Mouse (Mus musculus) heart, embryonic 14.5 days (tissue): ENCODE data around the gene Gtf3a. TPM values are rescaled to one million over a fixed set of nuclear protein-coding genes. Genes with fewer than 3 reads are reported as not detected.

Source experiments
- ATAC-seq: fragments of 200-750 bp; cut with Nextera tagmentation; 2 replicates; pipeline ENCODE4 v1.8.0; 2017; ENCODE audit warnings: low read depth, moderate TSS enrichment; ENCODE audit not compliant: insufficient number of reproducible peaks, insufficient read depth, low FRiP score
- H3K27ac ChIP-seq, 2 experiments: fragments of 200-500 bp in 1 of 2; fragments of 300-500 bp in 1 of 2; sonication (generic) in 1 of 2; replicated peaks in 1 of 2; 2 replicates each; pipeline ENCODE4 v1.5.1; 2012 to 2014; ENCODE audit warnings: low read depth in 2 of 2, low read length in 2 of 2, control low read depth in 1 of 2, mild to moderate bottlenecking in 1 of 2, mixed read lengths in 1 of 2; ENCODE audit not compliant: control insufficient read depth in 1 of 2, insufficient read depth in 1 of 2
- H3K27me3 ChIP-seq: fragments of 300-500 bp; sonication (generic); 2 replicates; pipeline ENCODE4 v1.6.1; 2014; ENCODE audit warnings: mild to moderate bottlenecking, low read length, control low read depth; ENCODE audit not compliant: control insufficient read depth, insufficient read depth
- H3K36me3 ChIP-seq: fragments of 300-500 bp; sonication (generic); 2 replicates; pipeline ENCODE4 v1.6.1; 2014; ENCODE audit warnings: mild to moderate bottlenecking, control low read depth, low read length, mixed read lengths; ENCODE audit not compliant: control insufficient read depth, insufficient read depth
- H3K4me1 ChIP-seq, 2 experiments: fragments of 200-500 bp in 1 of 2; fragments of 300-500 bp in 1 of 2; sonication (generic) in 1 of 2; 2 replicates each; pipeline ENCODE4 v1.6.1; 2012 to 2014; ENCODE audit warnings: low read length in 2 of 2, control low read depth in 1 of 2, mixed read lengths in 1 of 2; ENCODE audit not compliant: control insufficient read depth in 2 of 2, insufficient read depth in 2 of 2
- H3K4me2 ChIP-seq: fragments of 300-500 bp; sonication (generic); 2 replicates; pipeline ENCODE4 v1.6.1; 2014; ENCODE audit warnings: mild to moderate bottlenecking, low read length
- H3K4me3 ChIP-seq, 2 experiments: fragments of 200-500 bp in 1 of 2; fragments of 300-500 bp in 1 of 2; sonication (generic) in 1 of 2; 2 replicates each; pipeline ENCODE4 v1.5.1; 2012 to 2014; ENCODE audit warnings: low read length in 2 of 2, mild to moderate bottlenecking in 2 of 2, control low read depth in 1 of 2, low read depth in 1 of 2, moderate library complexity in 1 of 2; ENCODE audit not compliant: control insufficient read depth in 1 of 2, insufficient read depth in 1 of 2
- H3K9ac ChIP-seq: fragments of 300-500 bp; sonication (generic); 2 replicates; pipeline ENCODE4 v1.6.1; 2014; ENCODE audit warnings: mild to moderate bottlenecking, low read length
- H3K9me3 ChIP-seq: fragments of 300-500 bp; sonication (generic); 2 replicates; pipeline ENCODE4 v1.6.1; 2016; ENCODE audit warnings: low read length, control low read depth; ENCODE audit not compliant: control insufficient read depth
- WGBS: fragments of 180-500 bp; shearing (Covaris S2); extraction: QIAGEN DNeasy Blood & Tissue Kit; methylation state at CpG from one replicate; pipeline ENCODE4 v1.1.7; 2014; 5-methylcytosine and 5-hydroxymethylcytosine counted together
- polyA plus RNA-seq: library from polyadenylated mRNA; unstranded; fragments of >200 nt; fragmentation: Nextera tagmentation; extraction: Ambion mirVana; gene quantifications from 2 replicates; pipeline ENCODE4 v1.2.1, GENCODE M21; 2014

Gtf3a gene
- polyA plus RNA-seq, 1 experiment from 2014 or later, result 75.4 TPM

DNA sequence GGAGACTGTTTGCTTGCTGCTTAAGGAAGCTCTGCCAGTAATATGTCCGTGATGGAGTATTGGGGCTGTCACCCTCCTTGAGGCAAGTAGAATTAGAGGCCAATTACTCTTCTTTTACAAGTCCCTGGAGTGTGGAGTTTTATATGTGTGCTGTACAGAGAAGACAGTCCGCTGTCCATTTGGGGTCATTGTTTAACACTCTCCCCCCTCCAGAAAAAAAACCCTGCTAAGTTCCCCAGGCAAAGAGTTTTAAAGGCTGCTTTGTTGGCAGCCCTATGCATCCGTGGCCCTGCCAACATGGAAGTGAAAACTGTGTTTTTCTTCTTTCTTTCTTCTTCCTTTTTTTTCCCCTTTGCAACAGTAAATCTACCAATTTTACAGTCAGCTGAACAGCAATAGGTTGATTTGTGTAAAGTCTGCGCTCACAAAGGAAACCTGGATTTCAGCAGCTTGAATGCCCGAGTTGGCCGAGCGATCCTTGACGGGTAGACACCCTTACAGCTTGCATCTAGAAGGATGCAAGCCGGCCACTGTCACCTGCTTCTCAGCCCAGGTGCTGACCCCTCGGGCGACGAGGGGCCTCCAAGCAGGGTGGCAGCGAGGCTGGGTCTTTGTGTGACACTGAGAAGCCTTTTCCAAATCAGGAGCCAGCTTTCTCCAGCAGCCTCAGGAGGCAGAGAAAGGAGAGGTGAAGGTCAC lies 20.4 kb downstream of the Gtf3a start:
- H3K9ac ChIP-seq, result no peak overlapping the region
- no peak for ATAC-seq
- H3K4me3 ChIP-seq, result no peak overlapping the region
- no peak overlapping the region for H3K27ac ChIP-seq
- no peaks in the 10 kb centered on the region for H3K4me1 ChIP-seq
- H3K36me3 ChIP-seq, result no peaks in the 10 kb centered on the region
- WGBS, result 75% methylated on average over 13 of the region's 13 CpGs
- no peaks in the 10 kb centered on the region for H3K9me3 ChIP-seq
- H3K4me2 ChIP-seq, result no peak overlapping the region
- 0 out of 2 replicates have a peak, but pooled peaks cover 3% of the 10 kb centered on the region for H3K27me3 ChIP-seq

DNA sequence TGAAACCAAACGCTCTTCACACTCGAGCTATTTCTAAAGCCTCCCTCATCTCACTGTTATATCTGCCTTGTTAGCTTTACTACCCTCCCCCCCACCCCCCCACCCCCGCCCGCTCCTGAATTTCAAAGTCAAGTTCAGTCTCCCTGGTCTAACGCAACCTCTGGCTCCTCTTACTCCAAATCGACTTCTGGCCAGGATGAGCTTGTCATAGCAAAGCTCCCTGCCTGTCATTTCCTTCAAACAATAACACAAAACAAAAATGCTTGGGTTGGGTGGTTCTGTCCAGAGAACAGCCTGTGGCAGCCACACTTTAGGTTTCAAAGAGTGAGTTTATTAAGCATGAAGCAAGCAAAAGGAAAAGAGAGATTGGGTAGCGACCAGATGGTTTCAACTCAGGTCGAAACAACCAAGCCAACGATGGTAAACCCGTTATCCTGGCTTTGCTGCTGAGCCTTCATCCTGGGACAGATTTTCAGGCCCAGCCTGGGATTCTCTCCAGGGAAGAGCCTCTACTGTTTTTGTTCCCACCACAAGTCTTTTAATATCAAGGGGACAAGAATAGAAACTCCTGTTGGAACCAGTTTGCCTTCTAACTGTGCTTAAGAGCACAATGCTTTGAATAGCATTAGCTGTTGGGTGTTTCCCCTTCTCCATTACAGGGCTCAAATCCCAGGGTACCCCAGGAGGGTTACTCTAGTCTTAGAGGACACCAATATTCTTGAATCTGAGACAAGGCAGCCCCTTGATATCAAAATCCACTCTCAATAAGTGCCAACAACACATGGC lies 23.5 kb downstream of the Gtf3a start:
- ATAC-seq, result no peak
- Histone ChIP-seq H3K36me3 (no peaks in the 10 kb centered on the region), H3K4me3 (no peak overlapping the region), H3K27ac (no peak overlapping the region), H3K4me1 (no peaks in the 10 kb centered on the region), H3K9me3 (no peaks in the 10 kb centered on the region), H3K27me3 (0 out of 2 replicates have a peak, but pooled peaks cover 3% of the 10 kb centered on the region), H3K4me2 (no peak overlapping the region), H3K9ac (no peak overlapping the region)
- 61% methylated on average over 10 of the region's 10 CpGs for WGBS

DNA sequence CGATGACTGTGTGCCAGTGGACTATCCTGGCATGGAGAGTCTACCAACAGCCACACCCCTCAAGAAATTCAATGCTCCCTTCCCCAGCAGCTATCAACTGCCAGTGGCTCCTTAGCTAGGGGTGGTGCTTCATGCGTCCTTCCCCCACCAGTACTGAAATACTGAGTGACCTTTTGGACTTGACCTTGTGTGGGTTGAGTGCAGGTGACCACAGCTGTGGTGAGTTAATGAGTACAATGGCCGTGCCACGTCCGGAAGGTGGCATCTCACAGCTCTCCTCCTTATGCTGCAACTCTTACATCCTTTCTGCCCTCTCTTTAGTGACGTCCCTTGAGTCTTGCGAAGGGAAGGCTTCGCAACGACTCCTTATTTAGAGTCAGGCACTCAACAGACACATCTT lies 24.9 kb downstream of the Gtf3a start:
- Histone ChIP-seq H3K4me2 (no peak overlapping the region), H3K4me3 (no peak overlapping the region), H3K36me3 (no peaks in the 10 kb centered on the region), H3K9ac (no peak overlapping the region), H3K27me3 (0 out of 2 replicates have a peak, but pooled peaks cover 3% of the 10 kb centered on the region), H3K9me3 (no peaks in the 10 kb centered on the region), H3K4me1 (no peaks in the 10 kb centered on the region), H3K27ac (no peak overlapping the region)
- 85% methylated on average over 9 of the region's 9 CpGs for WGBS
- ATAC-seq, result no peak

DNA sequence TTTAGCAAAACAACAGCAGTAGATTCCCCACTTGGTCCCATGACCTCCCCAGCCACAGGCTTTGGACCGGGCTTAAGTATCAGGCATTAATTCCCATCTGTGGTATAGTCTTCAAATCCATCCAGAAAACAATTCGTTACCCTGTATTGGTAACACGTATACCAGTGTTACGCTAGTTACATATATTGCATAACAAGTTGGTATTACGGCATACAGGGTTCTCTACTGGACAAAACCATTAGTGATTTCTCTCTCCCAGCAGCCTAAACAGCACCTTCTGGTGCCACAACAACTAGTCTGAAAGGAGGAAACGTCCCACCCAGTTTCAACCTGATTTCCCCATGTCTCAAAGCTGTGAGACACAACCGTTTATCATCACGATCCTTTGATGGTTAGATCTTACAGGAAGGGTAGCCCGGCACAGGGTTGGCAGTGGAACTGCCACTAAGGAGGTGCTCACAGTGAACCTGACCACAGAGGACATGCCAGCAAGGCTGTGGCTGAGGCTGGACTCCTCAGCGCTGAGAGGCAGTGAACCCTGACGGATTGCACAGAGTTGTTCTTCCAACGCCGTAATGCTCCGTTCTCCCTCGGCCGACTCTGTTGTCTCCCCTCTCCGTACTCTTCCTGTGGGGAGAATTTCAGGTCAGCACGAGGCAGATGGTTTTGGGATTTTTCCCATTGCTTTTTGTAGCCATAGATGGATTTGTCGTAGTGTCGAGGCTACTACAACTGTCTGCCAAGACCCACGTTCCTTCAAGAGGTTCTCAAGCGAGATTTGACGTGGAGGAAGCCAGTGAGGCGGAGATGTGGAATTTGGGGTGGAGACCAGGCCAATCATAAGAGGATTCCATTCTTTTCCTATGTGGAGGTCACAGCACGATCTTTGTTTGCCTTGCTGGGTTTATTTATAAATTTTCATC lies 25.7 kb downstream of the Gtf3a start:
- Histone ChIP-seq H3K27ac (no peak overlapping the region), H3K9ac (no peak overlapping the region), H3K4me1 (no peaks in the 10 kb centered on the region), H3K9me3 (no peaks in the 10 kb centered on the region), H3K36me3 (no peaks in the 10 kb centered on the region), H3K4me2 (no peak overlapping the region), H3K27me3 (0 out of 2 replicates have a peak, but pooled peaks cover under 1% of the 10 kb centered on the region), H3K4me3 (no peak overlapping the region)
- 75% methylated on average over 25 of the region's 25 CpGs for WGBS
- ATAC-seq, result no peak

DNA sequence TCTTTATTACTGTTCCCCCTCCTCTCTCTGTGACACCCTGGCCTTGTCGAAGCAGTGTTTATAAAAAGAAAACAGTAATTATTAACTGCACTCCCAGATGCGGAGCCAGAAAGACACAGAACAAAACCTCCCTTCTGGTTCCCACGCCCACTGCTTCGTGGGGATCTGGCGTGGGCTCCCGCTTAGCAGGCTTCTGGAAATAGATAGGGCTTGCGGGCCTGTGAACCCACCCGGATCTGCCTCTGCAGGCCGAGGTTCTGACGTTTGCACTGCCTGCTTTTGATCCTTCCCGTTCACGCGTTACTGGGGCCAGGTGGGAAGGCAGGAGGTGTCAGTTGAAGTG lies 26.3 kb downstream of the Gtf3a start:
- ATAC-seq, result no peak
- no peaks in the 10 kb centered on the region for H3K4me1 ChIP-seq
- no peak overlapping the region for H3K9ac ChIP-seq
- H3K36me3 ChIP-seq, result no peaks in the 10 kb centered on the region
- H3K27ac ChIP-seq, result no peak overlapping the region
- no peak overlapping the region for H3K4me2 ChIP-seq
- H3K9me3 ChIP-seq, result no peaks in the 10 kb centered on the region
- 48% methylated on average over 13 of the region's 13 CpGs for WGBS
- H3K27me3 ChIP-seq, result no peaks in the 10 kb centered on the region
- H3K4me3 ChIP-seq, result no peak overlapping the region

DNA sequence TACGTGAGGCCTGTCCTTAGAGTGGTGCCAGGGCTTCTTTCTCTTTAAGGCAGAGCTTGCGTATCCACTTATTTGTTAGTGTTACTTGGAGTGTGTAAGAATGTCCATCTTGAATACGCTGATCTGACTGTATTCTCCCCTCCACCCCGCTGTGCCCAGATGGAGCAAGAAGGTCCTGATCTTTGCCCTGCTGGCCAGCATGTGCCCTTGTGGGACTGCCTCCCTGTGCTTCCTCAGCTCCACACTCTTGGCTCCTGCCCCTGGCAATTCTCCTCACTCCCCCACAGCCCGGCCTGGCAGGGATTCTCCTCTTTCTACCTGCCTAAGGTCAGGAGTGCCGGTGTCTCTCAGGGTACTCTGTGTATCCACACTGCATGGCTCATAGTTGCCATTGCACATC lies 32.9 kb downstream of the Gtf3a start:
- no peaks in the 10 kb centered on the region for H3K4me1 ChIP-seq
- no peak overlapping the region for H3K4me3 ChIP-seq
- H3K9ac ChIP-seq, result no peak overlapping the region
- no peak overlapping the region for H3K27ac ChIP-seq
- no peak overlapping the region for H3K4me2 ChIP-seq
- ATAC-seq, result no peak
- no peaks in the 10 kb centered on the region for H3K36me3 ChIP-seq
- peaks cover 29% of the 10 kb centered on the region for H3K27me3 ChIP-seq
- no peaks in the 10 kb centered on the region for H3K9me3 ChIP-seq
- WGBS, result 78% methylated on average over 6 of the region's 6 CpGs

DNA sequence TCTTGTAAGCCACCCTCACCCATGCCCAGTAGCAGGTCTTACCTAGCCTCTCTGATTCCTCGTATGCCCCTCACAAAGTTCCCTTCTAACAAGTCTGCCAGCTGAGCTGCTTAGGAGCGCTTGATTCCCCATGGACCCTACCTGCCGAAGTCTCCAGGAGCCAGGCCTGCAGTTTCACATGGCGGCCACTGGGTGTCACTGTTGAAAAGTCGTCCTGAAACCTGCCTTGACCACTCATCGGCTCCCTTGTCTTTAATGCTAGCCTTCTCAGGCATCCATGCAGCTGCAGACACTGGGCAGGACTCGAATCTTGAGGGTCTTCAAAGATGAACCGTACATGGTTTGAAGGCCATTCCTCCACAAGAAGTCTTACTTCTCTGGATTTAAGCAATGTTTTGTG lies 34.8 kb downstream of the Gtf3a start:
- H3K27me3 ChIP-seq, result peaks cover 29% of the 10 kb centered on the region
- ATAC-seq, result no peak
- 6% methylated on average over 8 of the region's 8 CpGs for WGBS

More for the DNA sequence above, 34.8 kb downstream of the Gtf3a start:
- Histone ChIP-seq H3K9me3 (no peaks in the 10 kb centered on the region), H3K27ac (no peak overlapping the region), H3K4me2 (no peak overlapping the region), H3K9ac (no peak overlapping the region), H3K4me1 (no peaks in the 10 kb centered on the region), H3K4me3 (no peak overlapping the region), H3K36me3 (no peaks in the 10 kb centered on the region)
